Mouse (Mus musculus) brain, adult 10 weeks (tissue): ENCODE data around the gene Zscan4e. TPM values are rescaled to one million over a fixed set of nuclear protein-coding genes. Genes with fewer than 3 reads are reported as not detected.

Source experiments
- polyA plus RNA-seq: library from polyadenylated mRNA; stranded (reverse); fragments of 350-450 nt; fragmentation: Illumina TruSeq; extraction: RNeasy Lipid Tissue Mini Kit (QIAGEN cat#74804); gene quantifications from one replicate; pipeline ENCODE4 v1.2.3, GENCODE M21; 2015; ENCODE audit warnings: low read depth, low replicate concordance

The Zscan4e gene
- not detected for polyA plus RNA-seq

GRCm38 (mm10) chr7:11310582-11310981, at the start of gene Zscan4e:
Gene Zscan4e (minus strand): TSS chr7:11310682.

Other genes with a start within 250 kb of the Zscan4e start
- not detected for gene Zscan4-ps1, start 241.0 kb downstream of the Zscan4e start, polyA plus RNA-seq
- not detected for gene Zscan4d, start 144.5 kb downstream of the Zscan4e start, polyA plus RNA-seq
- not detected for gene Zscan4f, start 87.2 kb upstream of the Zscan4e start, polyA plus RNA-seq
- gene Zscan4-ps2, start 203.6 kb upstream of the Zscan4e start, polyA plus RNA-seq = not detected